Mouse (Mus musculus) stomach, postnatal 0 days (tissue): ENCODE measurements at regions not wholly inside any gene's neighbourhood (a gene's known extent, or its start where the extent isn't known, plus 50 kb on each side); places are given as distances from the start of the nearest gene placed in this dataset.

Experiments
- ATAC-seq: fragments of 200-750 bp; cut with Nextera tagmentation; 2 replicates; pipeline ENCODE4 v1.8.0; 2017; ENCODE audit not compliant: low FRiP score, low TSS enrichment
- DNase-seq: peaks from one replicate; pipeline ENCODE4 v3.0.0-alpha.2; 2016; ENCODE audit warnings: low spot score
- H3K27ac ChIP-seq: fragments of 300-500 bp; sonication (generic); replicated peaks from 2 replicates; pipeline ENCODE4 v1.5.1; 2014; ENCODE audit warnings: mild to moderate bottlenecking, control low read depth
- H3K27me3 ChIP-seq: fragments of 300-500 bp; sonication (generic); 2 replicates; pipeline ENCODE4 v1.6.1; 2014; ENCODE audit warnings: low read length; ENCODE audit not compliant: control insufficient read depth, insufficient read depth
- H3K36me3 ChIP-seq: fragments of 300-500 bp; sonication (generic); 2 replicates; pipeline ENCODE4 v1.6.1; 2014; ENCODE audit warnings: low read length, mixed read lengths; ENCODE audit not compliant: control insufficient read depth, insufficient read depth
- H3K4me1 ChIP-seq: fragments of 300-500 bp; sonication (generic); replicated peaks from 2 replicates; pipeline ENCODE4 v1.6.1; 2014; ENCODE audit warnings: antibody characterized with exemption; ENCODE audit not compliant: control insufficient read depth, insufficient read depth
- H3K4me2 ChIP-seq: fragments of 300-500 bp; sonication (generic); replicated peaks from 2 replicates; pipeline ENCODE4 v1.6.1; 2014; ENCODE audit warnings: low read depth, mild to moderate bottlenecking, control low read depth, moderate library complexity
- H3K4me3 ChIP-seq: fragments of 300-500 bp; sonication (generic); 2 replicates; pipeline ENCODE4 v1.5.1; 2014; ENCODE audit warnings: low read depth, low read length, control low read depth
- H3K9ac ChIP-seq: fragments of 300-500 bp; sonication (generic); 2 replicates; pipeline ENCODE4 v1.6.1; 2014; ENCODE audit warnings: mild to moderate bottlenecking, low read length, control low read depth, mixed read lengths
- H3K9me3 ChIP-seq: fragments of 300-500 bp; sonication (generic); 2 replicates; pipeline ENCODE4 v1.6.1; 2016; ENCODE audit warnings: low read length; ENCODE audit not compliant: control insufficient read depth
- CTCF ChIP-seq: IDR thresholded peaks from 2 replicates; pipeline ENCODE4 v1.5.1; 2016; ENCODE audit warnings: antibody characterized with exemption, low read depth, mild to moderate bottlenecking, moderate library complexity
- EP300 ChIP-seq: optimal IDR thresholded peaks from 2 replicates; pipeline ENCODE3; 2016; ENCODE audit warnings: antibody characterized with exemption
- WGBS: fragments of 180-500 bp; shearing (Covaris S2); extraction: QIAGEN DNeasy Blood & Tissue Kit; methylation state at CpG from one replicate; pipeline ENCODE4 v1.1.7; 2014; 5-methylcytosine and 5-hydroxymethylcytosine counted together

DNA sequence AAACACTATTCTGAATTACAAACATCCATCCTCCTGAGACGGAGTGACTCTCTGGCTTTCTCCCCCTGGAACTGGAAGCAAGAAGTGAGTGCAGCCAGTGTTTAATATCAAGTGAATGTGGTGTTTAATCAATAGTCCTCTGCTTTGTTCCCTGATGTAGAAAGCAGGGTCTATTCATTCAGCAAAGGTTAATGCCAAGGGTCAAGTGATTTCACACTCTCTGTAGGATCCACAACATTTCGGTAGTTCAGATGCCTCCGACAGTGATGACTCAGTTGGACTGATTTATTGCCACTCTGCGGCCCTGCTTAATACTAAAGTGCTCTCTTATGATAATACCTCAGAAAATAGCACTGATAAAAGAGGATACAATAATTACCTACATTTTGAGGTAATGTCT is 235.6 kb upstream of the Arrdc3 start:
- Histone ChIP-seq H3K4me2 (no peak overlapping the region), H3K4me3 (no peak overlapping the region), H3K36me3 (no peaks in the 10 kb centered on the region), H3K4me1 (no peaks in the 10 kb centered on the region), H3K27ac (no peak overlapping the region), H3K9me3 (no peaks in the 10 kb centered on the region), H3K27me3 (no peaks in the 10 kb centered on the region), H3K9ac (no peak overlapping the region)
- no peak for DNase-seq
- WGBS: 36% methylated on average over 4 of the region's 4 CpGs
- no peak for ATAC-seq
- TF ChIP-seq CTCF: no peak
- TF ChIP-seq EP300: no peak

GRCm38 (mm10) chr13:80652967-80653539 is 230.1 kb upstream of the Arrdc3 start:
- Histone ChIP-seq H3K36me3 (no peaks in the 10 kb centered on the region), H3K4me3 (no peak overlapping the region), H3K9ac (no peak overlapping the region), H3K4me2 (no peak overlapping the region), H3K27me3 (no peaks in the 10 kb centered on the region), H3K4me1 (no peaks in the 10 kb centered on the region), H3K27ac (no peak overlapping the region), H3K9me3 (no peaks in the 10 kb centered on the region)
- 71% methylated on average over 8 of the region's 8 CpGs for WGBS
- ATAC-seq (no peak), DNase-seq (no peak)
- TF ChIP-seq EP300 (no peak), CTCF (no peak)

DNA sequence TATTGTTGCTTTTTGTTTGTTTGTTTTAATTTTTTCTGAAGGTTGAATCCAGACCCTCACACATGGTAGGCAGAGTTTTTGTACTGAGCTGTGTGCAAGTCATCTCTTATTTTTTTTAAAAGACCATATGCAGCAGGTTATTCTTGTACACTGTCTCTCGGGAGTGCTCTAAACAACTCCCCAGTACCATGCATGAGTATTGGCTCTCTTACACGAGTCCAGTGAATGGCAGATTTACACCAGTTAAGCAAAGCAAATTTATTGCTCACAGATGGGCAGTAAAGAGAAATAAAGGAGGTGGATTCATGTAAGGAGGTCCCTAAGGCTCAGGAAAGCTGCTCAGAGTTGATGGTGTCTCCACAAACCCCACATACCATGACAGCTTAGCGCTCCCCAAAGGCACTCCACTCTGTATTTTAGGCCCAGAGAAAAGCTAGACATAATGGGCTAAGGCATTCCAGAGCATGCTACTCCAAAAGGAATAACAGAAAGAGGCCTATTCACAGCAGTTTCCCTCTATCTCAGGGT is 216.9 kb upstream of the Arrdc3 start:
- Histone ChIP-seq H3K4me3 (no peak overlapping the region), H3K4me2 (no peak overlapping the region), H3K9me3 (no peaks in the 10 kb centered on the region), H3K36me3 (no peaks in the 10 kb centered on the region), H3K27ac (no peak overlapping the region), H3K27me3 (no peaks in the 10 kb centered on the region), H3K4me1 (no peaks in the 10 kb centered on the region), H3K9ac (no peak overlapping the region)
- ATAC-seq (no peak), DNase-seq (no peak)
- 69% methylated on average over 3 of the region's 3 CpGs for WGBS
- no peak for TF ChIP-seq EP300
- TF ChIP-seq CTCF: no peak

GRCm38 (mm10) chr13:80689871-80690270 is 193.3 kb upstream of the Arrdc3 start:
- no peak overlapping the region for H3K9ac ChIP-seq
- DNase-seq (no peak), ATAC-seq (no peak)
- H3K4me3 ChIP-seq: no peak overlapping the region
- no peak overlapping the region for H3K4me2 ChIP-seq
- no peak overlapping the region for H3K27ac ChIP-seq
- no peaks in the 10 kb centered on the region for H3K36me3 ChIP-seq
- no peaks in the 10 kb centered on the region for H3K27me3 ChIP-seq
- no peak for TF ChIP-seq EP300
- no peak for TF ChIP-seq CTCF
- no peaks in the 10 kb centered on the region for H3K4me1 ChIP-seq
- no peaks in the 10 kb centered on the region for H3K9me3 ChIP-seq

DNA sequence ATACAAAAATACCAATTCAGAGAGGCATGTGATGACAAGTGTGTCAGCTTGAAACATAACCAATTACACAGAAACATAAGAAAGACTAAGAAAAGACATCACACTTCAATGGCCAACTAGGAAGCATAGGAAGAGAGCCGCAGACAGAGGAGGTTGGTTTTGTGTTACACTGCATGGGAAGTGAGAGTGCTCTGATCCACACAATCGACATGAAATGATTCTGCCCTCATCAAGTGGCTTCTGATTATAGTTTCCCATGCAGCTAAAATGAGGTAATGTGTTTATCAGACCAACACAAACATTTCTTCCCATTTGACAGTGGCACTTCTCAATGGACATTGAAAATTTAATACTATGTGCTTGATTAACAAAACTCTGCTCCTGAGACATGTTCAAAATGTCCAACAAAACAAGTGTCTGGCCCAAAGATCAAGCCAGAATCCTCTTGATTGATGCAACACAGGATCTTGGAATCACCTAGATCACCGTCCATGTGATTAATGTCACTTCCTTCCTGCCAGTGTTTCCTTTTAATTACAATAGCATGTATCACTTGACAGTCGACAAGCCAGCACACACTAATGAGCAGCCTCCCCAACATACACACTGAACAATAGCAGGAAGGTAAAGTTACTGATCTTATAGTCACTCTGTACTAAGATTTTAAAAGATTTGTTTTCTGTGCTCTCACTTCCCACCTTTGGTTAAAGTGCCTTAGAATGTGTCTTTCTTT is 192.4 kb upstream of the Arrdc3 start:
- no peak for ATAC-seq
- Histone ChIP-seq H3K27me3 (no peaks in the 10 kb centered on the region), H3K9ac (no peak overlapping the region), H3K4me2 (no peak overlapping the region), H3K36me3 (no peaks in the 10 kb centered on the region), H3K4me1 (no peaks in the 10 kb centered on the region), H3K9me3 (no peaks in the 10 kb centered on the region), H3K27ac (no peak overlapping the region), H3K4me3 (no peak overlapping the region)
- WGBS: 51% methylated on average over 4 of the region's 4 CpGs
- no peak for DNase-seq
- TF ChIP-seq EP300 (no peak), CTCF (no peak)

- ATAC-seq (no peak), DNase-seq (no peak)
- Histone ChIP-seq H3K27ac (no peak overlapping the region), H3K36me3 (no peaks in the 10 kb centered on the region), H3K27me3 (no peaks in the 10 kb centered on the region), H3K4me1 (no peaks in the 10 kb centered on the region), H3K9me3 (no peaks in the 10 kb centered on the region), H3K4me3 (no peak overlapping the region), H3K4me2 (no peak overlapping the region), H3K9ac (no peak overlapping the region)
- WGBS: 70% methylated on average over 1 of the region's 1 CpGs
- no peak for TF ChIP-seq CTCF
- no peak for TF ChIP-seq EP300
These were observed 187.5 kb upstream of the Arrdc3 start for GRCm38 (mm10) chr13:80695549-80696150.
